Mouse (Mus musculus) T-helper 17 cell (primary cell): ENCODE measurements around the gene Tnfrsf1a.

Experiments used
- in situ Hi-C, 2 experiments: fragments of 300-600 bp; cut with MboI, MseI; formaldehyde crosslinking; loops; 1 replicate in 1 of 2; 2 replicates in 1 of 2; pipeline ENCODE4 v1.15.1; 2025; ENCODE audit warnings: high pct_unique_total_duplicates in 2 of 2

Tnfrsf1a gene

GRCm38 (mm10) chr6:125353221-125353620 is 4.1 kb downstream of the Tnfrsf1a start:
- in situ Hi-C loops = no loop called here

DNA sequence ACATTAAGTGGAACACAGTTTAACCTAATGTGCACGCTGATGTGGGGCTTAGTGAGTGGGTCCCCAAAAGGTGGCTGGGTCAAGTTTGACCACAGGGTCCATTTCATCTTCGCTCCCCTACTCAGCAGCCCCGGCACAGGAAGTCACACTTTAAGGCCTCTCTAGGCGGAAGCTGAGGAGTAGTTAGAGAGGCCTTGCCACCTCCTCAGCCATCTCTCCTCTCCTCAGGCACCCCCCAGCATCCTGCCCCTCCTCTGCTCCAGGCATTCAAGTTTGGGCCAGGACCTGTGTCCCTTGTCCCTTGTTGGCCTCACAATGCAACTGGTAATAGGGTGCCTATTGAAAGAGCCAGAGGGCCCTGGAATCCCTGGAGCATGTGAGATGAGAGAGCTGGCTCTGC is 4.5 kb downstream of the Tnfrsf1a start:
- in situ Hi-C loops = no loop called here

GRCm38 (mm10) chr6:125354352-125355151 is 5.4 kb downstream of the Tnfrsf1a start:
- in situ Hi-C loops = no loop called here

DNA sequence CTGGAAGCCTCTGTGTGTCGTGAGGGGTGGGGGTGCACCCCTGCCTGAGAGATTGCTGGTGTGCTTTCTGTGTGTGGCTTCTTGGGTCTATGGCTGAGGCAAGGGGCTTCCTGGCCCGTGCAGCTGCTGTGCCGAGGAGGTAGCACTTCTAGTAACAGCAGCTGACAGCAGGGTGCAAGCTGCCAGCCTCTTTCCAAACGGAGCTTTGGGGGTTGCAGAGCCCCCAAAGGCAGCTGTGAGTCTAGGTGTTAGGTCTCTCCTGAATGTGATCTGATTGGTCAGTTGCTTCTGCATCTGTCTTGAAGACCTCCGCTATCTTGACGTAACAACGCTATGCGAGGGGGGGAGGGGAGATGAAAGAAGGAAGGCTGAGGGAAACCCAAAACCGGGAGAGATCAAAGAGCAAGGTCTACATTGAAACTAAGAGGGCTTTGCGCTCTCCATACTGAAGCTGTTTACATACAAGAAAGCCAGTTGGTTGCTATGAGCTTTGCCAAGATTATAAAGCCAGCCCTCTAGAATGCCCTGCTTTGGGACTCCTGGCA is 6.1 kb downstream of the Tnfrsf1a start:
- in situ Hi-C loops = no loop called here

GRCm38 (mm10) chr6:125356264-125356663 is 7.1 kb downstream of the Tnfrsf1a start:
- in situ Hi-C loops = no loop called here

DNA sequence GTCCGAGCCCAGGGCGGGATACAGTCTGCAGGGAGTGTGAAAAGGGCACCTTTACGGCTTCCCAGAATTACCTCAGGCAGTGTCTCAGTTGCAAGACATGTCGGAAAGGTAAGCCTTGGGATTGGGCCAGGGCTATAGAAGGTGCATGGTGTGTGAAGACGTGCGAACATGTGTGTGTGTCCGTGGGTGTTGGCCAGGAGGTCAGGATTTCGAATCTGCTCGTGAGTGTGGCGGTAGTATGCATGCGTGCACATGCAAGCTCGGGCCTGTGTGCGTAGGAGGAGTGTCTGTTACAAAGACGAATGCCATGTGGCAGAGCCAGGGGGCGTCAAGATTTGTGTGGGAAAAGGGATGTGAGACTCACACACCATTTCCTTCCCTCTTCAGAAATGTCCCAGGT is 8.2 kb downstream of the Tnfrsf1a start:
- in situ Hi-C loops = no loop called here

- in situ Hi-C loops = no loop called here
Observed at GRCm38 (mm10) chr6:125359999-125360398, 10.8 kb downstream of the Tnfrsf1a start.

GRCm38 (mm10) chr6:125360846-125361245 is 11.7 kb downstream of the Tnfrsf1a start:
- in situ Hi-C loops = no loop called here

DNA sequence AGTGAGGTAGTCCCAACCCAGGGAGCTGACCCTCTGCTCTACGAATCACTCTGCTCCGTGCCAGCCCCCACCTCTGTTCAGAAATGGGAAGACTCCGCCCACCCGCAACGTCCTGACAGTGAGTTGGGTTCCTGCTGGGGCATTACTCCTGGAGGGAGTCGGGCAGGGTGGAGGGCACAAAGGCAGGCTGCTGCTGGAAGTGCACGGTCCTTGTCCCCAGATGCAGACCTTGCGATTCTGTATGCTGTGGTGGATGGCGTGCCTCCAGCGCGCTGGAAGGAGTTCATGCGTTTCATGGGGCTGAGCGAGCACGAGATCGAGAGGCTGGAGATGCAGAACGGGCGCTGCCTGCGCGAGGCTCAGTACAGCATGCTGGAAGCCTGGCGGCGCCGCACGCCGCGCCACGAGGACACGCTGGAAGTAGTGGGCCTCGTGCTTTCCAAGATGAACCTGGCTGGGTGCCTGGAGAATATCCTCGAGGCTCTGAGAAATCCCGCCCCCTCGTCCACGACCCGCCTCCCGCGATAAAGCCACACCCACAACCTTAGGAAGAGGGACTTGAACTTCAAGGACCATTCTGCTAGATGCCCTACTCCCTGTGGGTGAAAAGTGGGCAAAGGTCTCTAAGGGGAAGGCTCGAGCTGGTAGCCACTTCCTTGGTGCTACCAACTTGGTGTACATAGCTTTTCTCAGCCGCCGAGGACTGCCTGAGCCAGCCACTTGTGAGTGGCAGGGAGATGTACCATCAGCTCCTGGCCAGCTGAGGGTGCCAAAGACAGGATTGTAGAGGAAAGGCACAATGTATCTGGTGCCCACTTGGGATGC is 12.5 kb downstream of the Tnfrsf1a start:
- in situ Hi-C loops = no loop called here

DNA sequence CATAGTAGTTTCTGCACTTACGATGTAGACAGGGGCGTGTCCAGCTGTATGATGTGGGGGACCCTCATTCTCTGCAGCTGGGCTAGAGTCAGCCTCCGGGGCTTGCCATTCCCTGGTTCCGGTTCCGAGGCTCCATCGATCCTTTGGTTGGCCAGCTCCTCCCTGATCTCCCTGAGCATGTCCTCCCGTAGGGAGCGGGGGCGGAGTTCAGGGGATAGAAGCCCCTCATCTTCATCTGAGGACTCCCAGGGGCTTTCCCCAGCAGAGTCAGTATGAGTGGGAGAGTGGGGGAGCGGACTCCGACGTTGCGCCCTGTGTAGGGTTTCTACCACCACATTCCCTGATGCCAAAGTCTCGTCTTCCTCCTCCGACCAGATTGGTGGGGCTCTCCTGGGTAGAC is 13.9 kb downstream of the Tnfrsf1a start:
- in situ Hi-C loops = no loop called here

DNA sequence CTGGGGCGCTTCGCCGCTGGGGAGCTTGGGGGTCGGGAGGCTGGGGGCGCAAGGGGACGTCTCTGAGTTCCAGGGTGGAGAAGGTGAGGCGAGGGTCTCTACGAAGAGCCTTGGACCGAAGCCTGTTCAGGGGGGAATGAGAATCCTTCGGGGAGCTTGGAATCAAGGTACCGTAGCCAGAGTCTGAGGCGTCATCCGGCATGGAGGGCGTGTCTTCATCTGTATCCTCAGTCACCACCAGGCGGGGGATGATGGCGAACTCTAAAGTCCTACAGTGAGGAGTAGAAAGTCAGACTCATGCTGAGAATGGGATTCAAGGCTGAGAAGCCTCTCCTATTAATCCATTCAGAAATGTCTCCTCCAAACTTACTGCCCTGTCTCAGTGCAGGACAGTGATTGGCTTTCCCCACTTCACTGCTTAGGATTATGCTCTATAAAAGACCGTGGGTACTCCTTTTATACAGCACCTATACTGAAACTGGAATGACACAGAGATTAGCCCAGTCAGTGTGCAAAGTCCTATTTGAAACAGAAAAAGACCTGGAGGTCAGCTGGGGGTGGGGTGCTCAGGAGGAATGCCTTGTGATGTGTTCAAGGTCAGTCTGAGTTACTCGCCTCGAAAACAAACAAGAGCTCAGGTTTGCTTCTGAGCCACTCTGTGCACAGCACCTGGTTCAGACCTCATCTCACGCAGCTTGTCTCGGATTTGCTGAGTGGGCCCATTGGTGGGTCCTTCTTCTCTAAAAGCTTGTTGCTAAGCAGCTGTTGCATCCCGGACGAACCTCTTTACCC is 14.5 kb downstream of the Tnfrsf1a start:
- in situ Hi-C loops = no loop called here

DNA sequence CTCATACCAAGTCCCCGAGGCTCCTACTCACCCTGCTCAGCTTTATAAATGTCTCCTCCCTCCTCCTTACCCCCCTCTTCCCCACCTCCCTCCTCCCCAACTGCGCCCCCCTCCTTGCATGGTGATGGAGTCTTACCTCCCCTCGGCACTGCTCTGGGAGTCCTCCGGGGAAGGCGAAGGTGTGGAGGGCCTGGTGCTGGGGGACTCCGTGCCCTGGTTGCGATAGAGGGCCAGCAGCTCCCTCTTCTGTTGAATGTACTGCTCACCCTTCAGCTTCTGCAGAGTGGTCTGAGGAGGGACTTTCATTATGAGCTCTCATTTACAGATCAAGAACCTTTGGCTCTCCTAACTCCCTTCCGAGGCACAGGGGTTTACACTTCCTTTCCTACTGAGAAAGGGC is 15.3 kb downstream of the Tnfrsf1a start:
- in situ Hi-C loops = no loop called here

DNA sequence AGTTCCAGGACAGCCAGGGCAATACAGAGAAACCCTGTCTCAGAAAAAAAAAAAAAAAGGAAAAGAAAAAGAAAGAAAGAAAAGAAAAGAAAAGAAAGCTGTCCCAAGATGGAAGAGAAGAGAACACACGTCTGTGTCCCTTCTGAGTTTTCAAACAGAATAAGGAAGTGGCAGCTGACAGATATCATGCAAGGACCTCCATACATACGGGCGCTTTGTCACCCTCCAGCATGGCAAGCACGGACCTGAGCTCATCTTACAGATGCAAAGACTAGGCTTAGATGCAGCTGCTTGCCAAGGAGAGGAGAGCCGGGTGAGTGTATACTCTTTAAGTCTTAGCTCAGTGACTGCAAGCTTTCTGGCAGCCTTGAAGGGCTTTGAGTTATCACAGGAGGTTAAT is 16.4 kb downstream of the Tnfrsf1a start:
- in situ Hi-C loops = loop anchor here in 1 of 2 experiments (5.0 kb wide), 1 partner anchor 48 kb away; no protein-coding TSS in a partner anchor

GRCm38 (mm10) chr6:125366133-125366532 is 17.0 kb downstream of the Tnfrsf1a start:
- in situ Hi-C loops = loop anchor here in 1 of 2 experiments (5.0 kb wide), 1 partner anchor 49 kb away; no protein-coding TSS in a partner anchor

DNA sequence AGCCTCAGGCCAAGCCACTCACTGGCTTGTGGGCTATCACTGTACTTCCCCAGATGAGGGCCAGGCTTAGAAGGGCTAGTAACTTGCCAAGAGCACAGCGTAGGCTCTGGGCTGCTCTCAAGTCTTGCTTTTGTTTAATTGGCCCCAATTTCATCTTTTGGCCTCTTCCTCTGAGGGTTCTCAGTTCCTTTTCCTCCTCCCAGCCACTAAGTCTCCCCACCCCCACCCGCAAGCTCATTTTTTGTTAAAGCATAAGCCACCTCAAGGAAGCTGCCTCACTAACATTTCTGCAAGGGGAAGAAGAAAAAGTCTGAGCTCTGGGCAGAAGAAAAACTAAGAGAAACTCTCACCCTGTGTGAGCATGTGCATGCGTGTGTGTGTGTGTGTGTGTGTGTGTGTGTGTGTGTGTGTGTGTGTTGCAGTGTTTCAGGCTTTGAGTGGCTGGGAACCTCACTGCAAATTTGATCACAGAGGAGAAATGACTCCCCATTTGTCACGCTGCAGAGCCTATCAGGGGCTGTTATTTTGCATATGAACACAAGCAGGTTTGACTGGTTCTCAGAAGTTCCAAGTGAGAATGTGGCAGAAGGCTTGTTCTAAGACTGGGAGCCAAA is 18.7 kb downstream of the Tnfrsf1a start:
- in situ Hi-C loops = loop anchor here in 1 of 2 experiments (5.0 kb wide), 1 partner anchor 51 kb away; no protein-coding TSS in a partner anchor

DNA sequence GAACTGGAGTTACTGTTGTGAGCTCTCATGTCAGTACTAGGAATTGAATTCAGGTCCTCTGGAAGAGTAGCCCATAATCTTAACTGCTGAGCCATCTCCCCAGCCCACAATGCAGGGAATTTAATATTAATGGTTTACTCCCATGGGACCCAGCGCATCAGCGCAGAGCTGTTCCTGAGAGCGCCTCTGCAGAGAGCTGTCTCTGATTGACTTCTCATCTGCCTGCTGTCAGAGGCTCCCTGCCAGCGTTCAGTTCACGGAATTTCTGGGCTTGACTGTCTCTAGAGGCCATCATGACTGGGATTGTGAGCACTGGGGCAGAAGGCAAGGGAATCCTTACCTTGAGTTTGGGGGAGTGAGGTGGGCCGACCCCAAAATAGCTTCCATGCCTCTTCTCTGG is 27.9 kb downstream of the Tnfrsf1a start:
- in situ Hi-C loops = loop anchor here in 1 of 2 experiments (10.0 kb wide), 1 partner anchor 1458 kb away; no protein-coding TSS in a partner anchor

GRCm38 (mm10) chr6:125377582-125378451 is 28.7 kb downstream of the Tnfrsf1a start:
- in situ Hi-C loops = loop anchor here in 1 of 2 experiments (10.0 kb wide), 1 partner anchor 1457 kb away; no protein-coding TSS in a partner anchor

DNA sequence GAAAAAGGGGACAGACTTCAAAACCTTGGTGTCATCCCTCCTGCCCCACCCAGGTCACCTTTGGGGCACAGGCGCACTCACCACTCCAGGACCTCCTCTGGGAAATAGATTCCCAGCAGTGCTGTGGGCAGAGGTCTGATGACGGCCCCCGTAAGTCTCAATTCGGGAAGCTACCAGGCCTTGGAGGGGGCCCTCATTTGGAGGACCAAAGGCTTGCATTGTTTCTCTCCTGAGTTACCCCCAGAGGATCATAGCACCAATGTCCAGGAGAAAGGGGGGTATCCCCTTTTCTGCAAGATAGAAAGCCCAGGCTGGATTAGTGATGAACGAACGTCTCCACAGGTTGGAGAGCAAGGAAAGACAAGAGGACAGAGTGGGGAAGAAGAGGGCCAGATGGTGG is 29.5 kb downstream of the Tnfrsf1a start:
- in situ Hi-C loops = loop anchor here in 1 of 2 experiments (10.0 kb wide), 1 partner anchor 1456 kb away; no protein-coding TSS in a partner anchor

- in situ Hi-C loops = loop anchor here in 1 of 2 experiments (10.0 kb wide), 1 partner anchor 1455 kb away; no protein-coding TSS in a partner anchor
Observed at GRCm38 (mm10) chr6:125379781-125380180, 30.6 kb downstream of the Tnfrsf1a start.
